Mouse (Mus musculus): ENCODE results near the gene Carns1.

Carns1 gene

GRCm38 (mm10) chr19:4175368-4175947, at the start of gene Carns1:
Gene Carns1 (minus strand): TSS chr19:4175479.
- DNase-seq (ENCODE audit: low spot score in 2 of 2): no peak

GRCm38 (mm10) chr19:4222165-4222564, 46.9 kb upstream of the Carns1 start:
- DNase-seq (ENCODE audit: low spot score in 2 of 2): no peak

GRCm38 (mm10) chr19:4220957-4221743, 45.9 kb upstream of the Carns1 start:
- no peak for DNase-seq (ENCODE audit: low spot score in 2 of 2)

GRCm38 (mm10) chr19:4220416-4220815, 45.1 kb upstream of the Carns1 start:
- no peak for DNase-seq (ENCODE audit: low spot score in 2 of 2)

GRCm38 (mm10) chr19:4219943-4220342, 44.7 kb upstream of the Carns1 start:
- DNase-seq (ENCODE audit: low spot score in 2 of 2): no peak

GRCm38 (mm10) chr19:4218784-4219183, 43.5 kb upstream of the Carns1 start:
- no peak for DNase-seq (ENCODE audit: low spot score in 2 of 2)

GRCm38 (mm10) chr19:4218293-4218692, 43.0 kb upstream of the Carns1 start:
- DNase-seq (ENCODE audit: low spot score in 2 of 2): no peak

GRCm38 (mm10) chr19:4217855-4218254, 42.6 kb upstream of the Carns1 start:
- DNase-seq (ENCODE audit: low spot score in 2 of 2): no peak

GRCm38 (mm10) chr19:4217140-4217539, 41.9 kb upstream of the Carns1 start:
- DNase-seq (ENCODE audit: low spot score in 2 of 2): no peak

- no peak for DNase-seq (ENCODE audit: low spot score in 2 of 2)
Observed at GRCm38 (mm10) chr19:4216041-4216685, 40.9 kb upstream of the Carns1 start.

- no peak for DNase-seq (ENCODE audit: low spot score in 2 of 2)
Observed at GRCm38 (mm10) chr19:4215451-4215840, 40.2 kb upstream of the Carns1 start.

GRCm38 (mm10) chr19:4214771-4215450, 39.6 kb upstream of the Carns1 start:
- no peak for DNase-seq (ENCODE audit: low spot score in 2 of 2)

- DNase-seq (ENCODE audit: low spot score in 2 of 2): peak; percentile 50 to 68
Observed at GRCm38 (mm10) chr19:4214071-4214770, 38.9 kb upstream of the Carns1 start, which contains the start of the genes Clcf1 and AC109138.7. Gene Clcf1 (plus strand): TSS chr19:4214238. Gene AC109138.7 (plus strand): TSS chr19:4214357.

GRCm38 (mm10) chr19:4213524-4213974, 38.3 kb upstream of the Carns1 start:
- DNase-seq (ENCODE audit: low spot score in 2 of 2): no peak

GRCm38 (mm10) chr19:4211891-4212588, 36.8 kb upstream of the Carns1 start:
- DNase-seq (ENCODE audit: low spot score in 2 of 2): no peak

GRCm38 (mm10) chr19:4208563-4208962, 33.3 kb upstream of the Carns1 start:
- no peak for DNase-seq (ENCODE audit: low spot score in 2 of 2)

- peak in 1 of 2 experiments; percentile 61 for DNase-seq (ENCODE audit: low spot score in 2 of 2)
Observed at GRCm38 (mm10) chr19:4206971-4207370, 31.7 kb upstream of the Carns1 start.

- no peak for DNase-seq (ENCODE audit: low spot score in 2 of 2)
Observed at GRCm38 (mm10) chr19:4204889-4205288, 29.6 kb upstream of the Carns1 start.

- no peak for DNase-seq (ENCODE audit: low spot score in 2 of 2)
Observed at GRCm38 (mm10) chr19:4203604-4204326, 28.5 kb upstream of the Carns1 start.

- no peak for DNase-seq (ENCODE audit: low spot score in 2 of 2)
Observed at GRCm38 (mm10) chr19:4203148-4203547, 27.9 kb upstream of the Carns1 start.
